Mouse (Mus musculus): ENCODE measurements around the gene Eif2a.

GRCm38 (mm10) chr3:58552001-58552811 is 26.6 kb downstream of the Eif2a start:
- no peak for TF ChIP-seq CTCF (IDR thresholded peaks at IDR 0.05; ENCODE audit: extremely low read depth, insufficient read depth, low read length)
- no peak for TF ChIP-seq POLR2A (IDR thresholded peaks at IDR 0.05; ENCODE audit: extremely low read depth, insufficient read depth, low read length)
